Mouse (Mus musculus): Measurements from ENCODE around the gene Inhbc. TPM values are rescaled to one million over a fixed set of nuclear protein-coding genes. Genes with fewer than 3 reads are reported as not detected.
A peak's percentile ranks its signal among the peaks of the same experiment; 100 is the strongest.

Inhbc gene
- polyA plus RNA-seq, 1 experiment = not detected

GRCm38 (mm10) chr10:127353909-127354895, 16.0 kb downstream of the Inhbc start, which contains the start of gene Inhbe:
TSS of gene Inhbe (minus strand) at chr10:127354411.
- Histone ChIP-seq H3K27ac (ENCODE audit: insufficient read depth, low read depth, low read length) (peak within 1 kb of the TSS; percentile 98), H3K4me3 (ENCODE audit: insufficient read depth, low read depth, low read length) (no peak within 1 kb of the TSS), H3K4me1 (ENCODE audit: control insufficient read depth, insufficient read depth, low read length) (peaks cover 49% of the 10 kb centered on the region)
- 48% methylated on average over 18 of the region's 18 CpGs for WGBS
- TF ChIP-seq POLR2A (IDR thresholded peaks at IDR 0.05; ENCODE audit: insufficient read depth, low read depth, low read length) (no peak), CTCF (IDR thresholded peaks at IDR 0.05; ENCODE audit: insufficient read depth, low read depth, low read length) (no peak)

- Histone ChIP-seq H3K27ac (ENCODE audit: insufficient read depth, low read depth, low read length) (no peak overlapping the region), H3K4me1 (ENCODE audit: control insufficient read depth, insufficient read depth, low read length) (peaks cover 49% of the 10 kb centered on the region), H3K4me3 (ENCODE audit: insufficient read depth, low read depth, low read length) (no peak overlapping the region)
- 92% methylated on average over 11 of the region's 11 CpGs for WGBS
- TF ChIP-seq POLR2A (IDR thresholded peaks at IDR 0.05; ENCODE audit: insufficient read depth, low read depth, low read length) = no peak
- TF ChIP-seq CTCF (IDR thresholded peaks at IDR 0.05; ENCODE audit: insufficient read depth, low read depth, low read length) = no peak
These were observed 17.5 kb downstream of the Inhbc start for GRCm38 (mm10) chr10:127352766-127353165.

GRCm38 (mm10) chr10:127352187-127352586, 18.0 kb downstream of the Inhbc start:
- no peak overlapping the region for H3K4me3 ChIP-seq (ENCODE audit: insufficient read depth, low read depth, low read length)
- H3K4me1 ChIP-seq (ENCODE audit: control insufficient read depth, insufficient read depth, low read length) = peaks cover 44% of the 10 kb centered on the region
- no peak overlapping the region for H3K27ac ChIP-seq (ENCODE audit: insufficient read depth, low read depth, low read length)
- TF ChIP-seq POLR2A (IDR thresholded peaks at IDR 0.05; ENCODE audit: insufficient read depth, low read depth, low read length) = no peak
- no peak for TF ChIP-seq CTCF (IDR thresholded peaks at IDR 0.05; ENCODE audit: insufficient read depth, low read depth, low read length)
- 92% methylated on average over 9 of the region's 9 CpGs for WGBS

GRCm38 (mm10) chr10:127351719-127352118, 18.5 kb downstream of the Inhbc start:
- Histone ChIP-seq H3K4me3 (ENCODE audit: insufficient read depth, low read depth, low read length) (no peak overlapping the region), H3K4me1 (ENCODE audit: control insufficient read depth, insufficient read depth, low read length) (peaks cover 41% of the 10 kb centered on the region), H3K27ac (ENCODE audit: insufficient read depth, low read depth, low read length) (no peak overlapping the region)
- WGBS = 80% methylated on average over 8 of the region's 8 CpGs
- TF ChIP-seq CTCF (IDR thresholded peaks at IDR 0.05; ENCODE audit: insufficient read depth, low read depth, low read length) (no peak), POLR2A (IDR thresholded peaks at IDR 0.05; ENCODE audit: insufficient read depth, low read depth, low read length) (no peak)

- Histone ChIP-seq H3K4me3 (ENCODE audit: insufficient read depth, low read depth, low read length) (no peak overlapping the region), H3K4me1 (ENCODE audit: control insufficient read depth, insufficient read depth, low read length) (peaks cover 41% of the 10 kb centered on the region), H3K27ac (ENCODE audit: insufficient read depth, low read depth, low read length) (no peak overlapping the region)
- TF ChIP-seq CTCF (IDR thresholded peaks at IDR 0.05; ENCODE audit: insufficient read depth, low read depth, low read length) (no peak), POLR2A (IDR thresholded peaks at IDR 0.05; ENCODE audit: insufficient read depth, low read depth, low read length) (no peak)
- 88% methylated on average over 8 of the region's 8 CpGs for WGBS
These were observed 19.0 kb downstream of the Inhbc start for GRCm38 (mm10) chr10:127351285-127351595.

- H3K4me3 ChIP-seq (ENCODE audit: insufficient read depth, low read depth, low read length) = peak overlapping the region; percentile 36
- peaks cover 37% of the 10 kb centered on the region for H3K4me1 ChIP-seq (ENCODE audit: control insufficient read depth, insufficient read depth, low read length)
- H3K27ac ChIP-seq (ENCODE audit: insufficient read depth, low read depth, low read length) = no peak overlapping the region; the same call in 1 of the 2 replicates
- TF ChIP-seq CTCF (IDR thresholded peaks at IDR 0.05; ENCODE audit: insufficient read depth, low read depth, low read length) (peak; percentile 61; the same call in 1 of the 2 replicates), POLR2A (IDR thresholded peaks at IDR 0.05; ENCODE audit: insufficient read depth, low read depth, low read length) (no peak)
- 14% methylated on average over 24 of the region's 24 CpGs for WGBS
These were observed 19.5 kb downstream of the Inhbc start for GRCm38 (mm10) chr10:127350594-127351284.

- no peak overlapping the region for H3K27ac ChIP-seq (ENCODE audit: insufficient read depth, low read depth, low read length)
- H3K4me1 ChIP-seq (ENCODE audit: control insufficient read depth, insufficient read depth, low read length) = peaks cover 28% of the 10 kb centered on the region
- 82% methylated on average over 8 of the region's 8 CpGs for WGBS
- H3K4me3 ChIP-seq (ENCODE audit: insufficient read depth, low read depth, low read length) = no peak overlapping the region
- TF ChIP-seq CTCF (IDR thresholded peaks at IDR 0.05; ENCODE audit: insufficient read depth, low read depth, low read length) = no peak
- no peak for TF ChIP-seq POLR2A (IDR thresholded peaks at IDR 0.05; ENCODE audit: insufficient read depth, low read depth, low read length)
These were observed 20.4 kb downstream of the Inhbc start for GRCm38 (mm10) chr10:127349810-127350209.

- peaks cover 23% of the 10 kb centered on the region for H3K4me1 ChIP-seq (ENCODE audit: control insufficient read depth, insufficient read depth, low read length)
- no peak for TF ChIP-seq POLR2A (IDR thresholded peaks at IDR 0.05; ENCODE audit: insufficient read depth, low read depth, low read length)
- TF ChIP-seq CTCF (IDR thresholded peaks at IDR 0.05; ENCODE audit: insufficient read depth, low read depth, low read length) = no peak
- H3K4me3 ChIP-seq (ENCODE audit: insufficient read depth, low read depth, low read length) = no peak overlapping the region
- H3K27ac ChIP-seq (ENCODE audit: insufficient read depth, low read depth, low read length) = no peak overlapping the region
- WGBS = 68% methylated on average over 4 of the region's 4 CpGs
These were observed 21.3 kb downstream of the Inhbc start for GRCm38 (mm10) chr10:127348957-127349356.

- no peak for TF ChIP-seq CTCF (IDR thresholded peaks at IDR 0.05; ENCODE audit: insufficient read depth, low read depth, low read length)
- no peak for TF ChIP-seq POLR2A (IDR thresholded peaks at IDR 0.05; ENCODE audit: insufficient read depth, low read depth, low read length)
- WGBS = 91% methylated on average over 3 of the region's 3 CpGs
These were observed 24.1 kb downstream of the Inhbc start for GRCm38 (mm10) chr10:127346173-127346572.

More at GRCm38 (mm10) chr10:127346173-127346572, 24.1 kb downstream of the Inhbc start:
- no peak overlapping the region for H3K27ac ChIP-seq (ENCODE audit: insufficient read depth, low read depth, low read length)
- peaks cover 16% of the 10 kb centered on the region for H3K4me1 ChIP-seq (ENCODE audit: control insufficient read depth, insufficient read depth, low read length)
- H3K4me3 ChIP-seq (ENCODE audit: insufficient read depth, low read depth, low read length) = no peak overlapping the region
